Mouse (Mus musculus): Measurements from ENCODE around the gene Car5a. TPM values are rescaled to one million over a fixed set of nuclear protein-coding genes. Genes with fewer than 3 reads are reported as not detected.

The Car5a gene
- polyA plus RNA-seq, 1 experiment: not detected

GRCm38 (mm10) chr8:121907587-121908248 lies 37.0 kb downstream of the Car5a start, which contains the start of gene Slc7a5:
Gene Slc7a5 (minus strand): TSS chr8:121907694.
- no peak for TF ChIP-seq MYOG (IDR thresholded peaks at IDR 0.05; ENCODE audit: control insufficient read depth, extremely low read depth, insufficient read length)
- peak; percentile 79 for TF ChIP-seq MAX (IDR thresholded peaks at IDR 0.05)
- no peaks in the 10 kb centered on the region for H3K36me3 ChIP-seq (ENCODE audit: control insufficient read depth, insufficient read depth)
- H3K79me2 ChIP-seq (ENCODE audit: control insufficient read depth, insufficient read depth): peaks cover 47% of the 10 kb centered on the region
- H3K27me3 ChIP-seq (ENCODE audit: control insufficient read depth, insufficient read depth, insufficient read length): no peaks in the 10 kb centered on the region
- peaks cover 37% of the 10 kb centered on the region for H3K79me3 ChIP-seq (ENCODE audit: low read depth)
- H3ac ChIP-seq (ENCODE audit: control insufficient read depth, insufficient read length, low read depth): peak within 1 kb of the TSS; percentile 61
- H3K4me3 ChIP-seq (ENCODE audit: insufficient read depth, poor library complexity, severe bottlenecking): peak within 1 kb of the TSS; percentile 79

- TF ChIP-seq MYOG (IDR thresholded peaks at IDR 0.05; ENCODE audit: control insufficient read depth, extremely low read depth, insufficient read length): no peak
- no peak for TF ChIP-seq CTCF (IDR thresholded peaks at IDR 0.05; ENCODE audit: control insufficient read depth, insufficient read depth, insufficient read length)
- no peak for TF ChIP-seq MYOD1 (IDR thresholded peaks at IDR 0.05; ENCODE audit: control insufficient read depth, insufficient read length, low read depth)
- TF ChIP-seq MAX (IDR thresholded peaks at IDR 0.05): peak; percentile 95
- no peak for TF ChIP-seq FOSL1 (IDR thresholded peaks at IDR 0.05; ENCODE audit: insufficient read depth, low read length, poor library complexity, severe bottlenecking)
- no peak for TF ChIP-seq CEBPB (IDR thresholded peaks at IDR 0.05; ENCODE audit: low read depth)
- peak; percentile 56 for TF ChIP-seq USF1 (IDR thresholded peaks at IDR 0.05; ENCODE audit: low read depth)
Measured at GRCm38 (mm10) chr8:121906542-121907512, 37.9 kb downstream of the Car5a start.

GRCm38 (mm10) chr8:121905864-121906263 lies 38.8 kb downstream of the Car5a start:
- Histone ChIP-seq H3K27me3 (ENCODE audit: control insufficient read depth, insufficient read depth, insufficient read length) (no peaks in the 10 kb centered on the region), H3K79me2 (ENCODE audit: control insufficient read depth, insufficient read depth) (peaks cover 60% of the 10 kb centered on the region), H3ac (ENCODE audit: control insufficient read depth, insufficient read length, low read depth) (peak overlapping the region; percentile 59), H3K79me3 (ENCODE audit: low read depth) (peaks cover 47% of the 10 kb centered on the region), H3K4me3 (ENCODE audit: insufficient read depth, poor library complexity, severe bottlenecking) (peak overlapping the region; percentile 79), H3K36me3 (ENCODE audit: control insufficient read depth, insufficient read depth) (peaks cover 4% of the 10 kb centered on the region)
- no peak for TF ChIP-seq FOSL1 (IDR thresholded peaks at IDR 0.05; ENCODE audit: insufficient read depth, low read length, poor library complexity, severe bottlenecking)
- no peak for TF ChIP-seq CEBPB (IDR thresholded peaks at IDR 0.05; ENCODE audit: low read depth)
- no peak for TF ChIP-seq MYOG (IDR thresholded peaks at IDR 0.05; ENCODE audit: control insufficient read depth, extremely low read depth, insufficient read length)
- no peak for TF ChIP-seq CTCF (IDR thresholded peaks at IDR 0.05; ENCODE audit: control insufficient read depth, insufficient read depth, insufficient read length)
- TF ChIP-seq MAX (IDR thresholded peaks at IDR 0.05): no peak
- no peak for TF ChIP-seq USF1 (IDR thresholded peaks at IDR 0.05; ENCODE audit: low read depth)
- TF ChIP-seq MYOD1 (IDR thresholded peaks at IDR 0.05; ENCODE audit: control insufficient read depth, insufficient read length, low read depth): no peak

More at GRCm38 (mm10) chr8:121906542-121907512, 37.9 kb downstream of the Car5a start:
- Histone ChIP-seq H3K79me2 (ENCODE audit: control insufficient read depth, insufficient read depth) (peaks cover 51% of the 10 kb centered on the region), H3K4me3 (ENCODE audit: insufficient read depth, poor library complexity, severe bottlenecking) (peak overlapping the region; percentile 79), H3K27me3 (ENCODE audit: control insufficient read depth, insufficient read depth, insufficient read length) (no peaks in the 10 kb centered on the region), H3ac (ENCODE audit: control insufficient read depth, insufficient read length, low read depth) (peak overlapping the region; percentile 61), H3K79me3 (ENCODE audit: low read depth) (peaks cover 40% of the 10 kb centered on the region), H3K36me3 (ENCODE audit: control insufficient read depth, insufficient read depth) (no peaks in the 10 kb centered on the region)

- H3K27me3 ChIP-seq (ENCODE audit: control insufficient read depth, insufficient read depth, insufficient read length): no peaks in the 10 kb centered on the region
- peaks cover 4% of the 10 kb centered on the region for H3K36me3 ChIP-seq (ENCODE audit: control insufficient read depth, insufficient read depth)
- TF ChIP-seq MYOG (IDR thresholded peaks at IDR 0.05; ENCODE audit: control insufficient read depth, extremely low read depth, insufficient read length): no peak
- no peak for TF ChIP-seq MYOD1 (IDR thresholded peaks at IDR 0.05; ENCODE audit: control insufficient read depth, insufficient read length, low read depth)
- H3ac ChIP-seq (ENCODE audit: control insufficient read depth, insufficient read length, low read depth): no peak overlapping the region
- peaks cover 65% of the 10 kb centered on the region for H3K79me2 ChIP-seq (ENCODE audit: control insufficient read depth, insufficient read depth)
- peak overlapping the region; percentile 79 for H3K4me3 ChIP-seq (ENCODE audit: insufficient read depth, poor library complexity, severe bottlenecking)
- peaks cover 51% of the 10 kb centered on the region for H3K79me3 ChIP-seq (ENCODE audit: low read depth)
Measured at GRCm38 (mm10) chr8:121905420-121905819, 39.3 kb downstream of the Car5a start.

GRCm38 (mm10) chr8:121904999-121905398 lies 39.7 kb downstream of the Car5a start:
- Histone ChIP-seq H3ac (ENCODE audit: control insufficient read depth, insufficient read length, low read depth) (no peak overlapping the region), H3K4me3 (ENCODE audit: insufficient read depth, poor library complexity, severe bottlenecking) (no peak overlapping the region), H3K36me3 (ENCODE audit: control insufficient read depth, insufficient read depth) (peaks cover 4% of the 10 kb centered on the region), H3K27me3 (ENCODE audit: control insufficient read depth, insufficient read depth, insufficient read length) (no peaks in the 10 kb centered on the region), H3K79me2 (ENCODE audit: control insufficient read depth, insufficient read depth) (peaks cover 69% of the 10 kb centered on the region), H3K79me3 (ENCODE audit: low read depth) (peaks cover 55% of the 10 kb centered on the region)
- no peak for TF ChIP-seq FOSL1 (IDR thresholded peaks at IDR 0.05; ENCODE audit: insufficient read depth, low read length, poor library complexity, severe bottlenecking)

- H3ac ChIP-seq (ENCODE audit: control insufficient read depth, insufficient read length, low read depth): no peak overlapping the region
- TF ChIP-seq MAX (IDR thresholded peaks at IDR 0.05) (no peak), CEBPB (IDR thresholded peaks at IDR 0.05; ENCODE audit: low read depth) (no peak), CTCF (IDR thresholded peaks at IDR 0.05; ENCODE audit: control insufficient read depth, insufficient read depth, insufficient read length) (peak; percentile 47)
- no peak overlapping the region for H3K4me3 ChIP-seq (ENCODE audit: insufficient read depth, poor library complexity, severe bottlenecking)
- H3K79me2 ChIP-seq (ENCODE audit: control insufficient read depth, insufficient read depth): peaks cover 79% of the 10 kb centered on the region
- H3K27me3 ChIP-seq (ENCODE audit: control insufficient read depth, insufficient read depth, insufficient read length): no peaks in the 10 kb centered on the region
- H3K79me3 ChIP-seq (ENCODE audit: low read depth): peaks cover 63% of the 10 kb centered on the region
- peaks cover 4% of the 10 kb centered on the region for H3K36me3 ChIP-seq (ENCODE audit: control insufficient read depth, insufficient read depth)
Measured at GRCm38 (mm10) chr8:121903977-121904376, 40.7 kb downstream of the Car5a start.
